Mouse (Mus musculus): ENCODE data around the gene Prcd.

DNA sequence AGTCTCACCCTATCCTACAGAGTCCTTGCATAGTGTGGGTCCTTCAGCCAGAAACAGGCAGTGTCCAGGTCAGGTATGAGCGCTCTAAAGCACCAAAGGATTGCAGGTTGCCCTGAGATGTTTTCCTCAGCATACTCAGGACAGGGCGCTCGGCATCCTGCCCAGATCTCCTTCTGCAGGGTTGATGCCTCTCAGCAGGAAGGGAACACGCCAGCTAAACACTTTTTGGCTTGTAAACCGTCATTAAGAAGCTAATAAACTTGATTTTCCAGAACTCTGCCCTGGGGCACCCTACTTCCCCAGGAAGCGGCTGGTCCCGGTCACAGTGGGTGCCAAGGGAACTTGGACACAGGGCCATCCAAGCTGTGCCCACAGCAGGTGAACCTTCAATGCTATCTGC lies 34.2 kb upstream of the Prcd start:
- TF ChIP-seq CTCF (IDR thresholded peaks at IDR 0.05) (no peak), EP300 (IDR thresholded peaks at IDR 0.05) (no peak)
